Mouse (Mus musculus) cerebellum, adult 2 months (tissue): Measurements from ENCODE around the gene Bcas2.

ENCODE experiments used
- CTCF ChIP-seq: fragments of 200-500 bp; IDR thresholded peaks from 2 replicates; pipeline ENCODE4 v1.5.1; 2011; ENCODE audit warnings: low read depth, mild to moderate bottlenecking, control low read depth, low read length, moderate library complexity, borderline replicate concordance; ENCODE audit not compliant: insufficient read depth
- POLR2A ChIP-seq: fragments of 200-500 bp; IDR thresholded peaks from 2 replicates; pipeline ENCODE4 v1.6.1; 2011; ENCODE audit warnings: low read length, control low read depth, borderline replicate concordance; ENCODE audit not compliant: insufficient read depth

DNA sequence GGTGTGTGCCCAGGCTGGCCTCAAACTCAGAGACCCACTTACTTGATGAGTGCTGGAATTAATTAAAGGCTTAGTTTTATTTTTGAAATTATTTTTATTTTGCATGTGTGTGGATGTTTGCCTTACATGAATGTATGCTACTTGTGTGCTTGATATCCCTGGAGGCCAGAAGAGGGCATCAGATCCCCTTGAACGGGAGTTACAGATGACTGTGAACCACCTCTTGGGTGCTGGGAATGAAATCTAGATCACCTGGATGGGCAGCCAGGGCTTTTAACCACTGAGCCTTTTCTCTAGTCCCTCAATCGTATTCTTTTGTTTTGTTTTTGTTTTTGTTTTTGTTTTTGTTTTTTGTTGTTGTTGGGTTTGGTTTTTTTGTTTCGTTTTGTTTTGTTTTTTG, 45.3 kb upstream of the Bcas2 start:
- TF ChIP-seq CTCF (no peak), POLR2A (no peak)
